Mouse (Mus musculus) ES-Bruce4 (cell line): ENCODE measurements at regions not wholly inside any gene's neighbourhood (a gene's known extent, or its start where the extent isn't known, plus 50 kb on each side); places are given as distances from the start of the nearest gene placed in this dataset.

ENCODE experiments used
- H3K27ac ChIP-seq: 2 replicates; pipeline ENCODE4 v1.5.1; 2012; ENCODE audit warnings: low read length, inconsistent platforms; ENCODE audit not compliant: insufficient read depth
- H3K27me3 ChIP-seq: 2 replicates; pipeline ENCODE4 v1.6.1; 2012; ENCODE audit warnings: mild to moderate bottlenecking, low read length, inconsistent platforms; ENCODE audit not compliant: control insufficient read depth, poor library complexity, insufficient read depth, severe bottlenecking
- H3K36me3 ChIP-seq: 2 replicates; pipeline ENCODE4 v1.6.1; 2012; ENCODE audit warnings: inconsistent platforms, mild to moderate bottlenecking, low read length, moderate library complexity; ENCODE audit not compliant: control insufficient read depth, poor library complexity, insufficient read depth, severe bottlenecking
- H3K4me1 ChIP-seq: one replicate; pipeline ENCODE4 v1.8.1; 2011; ENCODE audit warnings: low read length; ENCODE audit not compliant: control insufficient read depth, insufficient read depth
- H3K4me3 ChIP-seq: 2 replicates; pipeline ENCODE4 v1.5.1; 2011; ENCODE audit warnings: low read depth, mild to moderate bottlenecking, low read length
- H3K9ac ChIP-seq: 2 replicates; pipeline ENCODE4 v1.6.1; 2012; ENCODE audit warnings: low read depth, mild to moderate bottlenecking, inconsistent platforms; ENCODE audit not compliant: poor library complexity, severe bottlenecking
- H3K9me3 ChIP-seq: replicated peaks from 2 replicates; pipeline ENCODE4 v1.6.1; 2012; ENCODE audit warnings: mild to moderate bottlenecking, low read length, inconsistent platforms; ENCODE audit not compliant: control insufficient read depth, poor library complexity, insufficient read depth, severe bottlenecking
- CTCF ChIP-seq: IDR thresholded peaks from one replicate; pipeline ENCODE4 v1.8.1; 2011; ENCODE audit warnings: low read depth, low read length
- EP300 ChIP-seq: IDR thresholded peaks from 2 replicates; pipeline ENCODE4 v1.6.1; 2011; ENCODE audit warnings: low read depth, low read length; ENCODE audit not compliant: insufficient read depth
- POLR2A ChIP-seq: IDR thresholded peaks from one replicate; pipeline ENCODE4 v1.8.1; 2011; ENCODE audit warnings: low read length; ENCODE audit not compliant: insufficient read depth

GRCm38 (mm10) chr8:37129670-37130069, 136.3 kb downstream of the AI429214 start:
- no peak for TF ChIP-seq CTCF
- TF ChIP-seq POLR2A, result no peak
- TF ChIP-seq EP300, result no peak
- no peak overlapping the region for H3K9ac ChIP-seq
- no peak overlapping the region for H3K27ac ChIP-seq

GRCm38 (mm10) chr8:37131988-37132387, 138.6 kb downstream of the AI429214 start:
- Histone ChIP-seq H3K36me3 (no peaks in the 10 kb centered on the region), H3K27ac (no peak overlapping the region), H3K9ac (no peak overlapping the region), H3K9me3 (no peaks in the 10 kb centered on the region), H3K4me3 (no peak overlapping the region), H3K27me3 (no peaks in the 10 kb centered on the region), H3K4me1 (no peaks in the 10 kb centered on the region)
- TF ChIP-seq CTCF (no peak), EP300 (no peak), POLR2A (no peak)

More at GRCm38 (mm10) chr8:37129670-37130069, 136.3 kb downstream of the AI429214 start:
- Histone ChIP-seq H3K4me1 (no peaks in the 10 kb centered on the region), H3K9me3 (no peaks in the 10 kb centered on the region), H3K36me3 (no peaks in the 10 kb centered on the region), H3K27me3 (no peaks in the 10 kb centered on the region), H3K4me3 (no peak overlapping the region)

- no peak overlapping the region for H3K27ac ChIP-seq
- H3K4me3 ChIP-seq, result no peak overlapping the region
These were observed 141.0 kb downstream of the AI429214 start for GRCm38 (mm10) chr8:37134192-37134964.

GRCm38 (mm10) chr8:37150286-37150685, 156.9 kb downstream of the AI429214 start:
- no peaks in the 10 kb centered on the region; the same call in 1 of the 2 replicates for H3K27me3 ChIP-seq
- H3K36me3 ChIP-seq, result no peaks in the 10 kb centered on the region
- H3K4me1 ChIP-seq, result no peaks in the 10 kb centered on the region
- no peaks in the 10 kb centered on the region for H3K9me3 ChIP-seq
- no peak overlapping the region for H3K4me3 ChIP-seq
- H3K27ac ChIP-seq, result no peak overlapping the region
- TF ChIP-seq EP300 (no peak), POLR2A (no peak), CTCF (no peak)
- no peak overlapping the region for H3K9ac ChIP-seq

More at GRCm38 (mm10) chr8:37134192-37134964, 141.0 kb downstream of the AI429214 start:
- Histone ChIP-seq H3K4me1 (no peaks in the 10 kb centered on the region), H3K36me3 (no peaks in the 10 kb centered on the region), H3K9ac (no peak overlapping the region), H3K9me3 (no peaks in the 10 kb centered on the region), H3K27me3 (no peaks in the 10 kb centered on the region)
- TF ChIP-seq CTCF (no peak), EP300 (no peak), POLR2A (no peak)

- no peak overlapping the region for H3K9ac ChIP-seq
- TF ChIP-seq CTCF (no peak), EP300 (no peak), POLR2A (no peak)
- no peak overlapping the region for H3K4me3 ChIP-seq
- no peaks in the 10 kb centered on the region for H3K4me1 ChIP-seq
- no peaks in the 10 kb centered on the region for H3K9me3 ChIP-seq
- H3K36me3 ChIP-seq, result no peaks in the 10 kb centered on the region
- H3K27ac ChIP-seq, result no peak overlapping the region
- H3K27me3 ChIP-seq, result no peaks in the 10 kb centered on the region; the same call in 1 of the 2 replicates
These were observed 161.0 kb downstream of the AI429214 start for GRCm38 (mm10) chr8:37154361-37154760.

- no peak overlapping the region for H3K9ac ChIP-seq
- TF ChIP-seq CTCF (no peak), POLR2A (no peak), EP300 (no peak)
- no peak overlapping the region for H3K4me3 ChIP-seq
These were observed 161.5 kb downstream of the AI429214 start for GRCm38 (mm10) chr8:37154946-37155345.

More at GRCm38 (mm10) chr8:37154946-37155345, 161.5 kb downstream of the AI429214 start:
- no peak overlapping the region for H3K27ac ChIP-seq
- no peaks in the 10 kb centered on the region for H3K36me3 ChIP-seq
- H3K4me1 ChIP-seq, result no peaks in the 10 kb centered on the region
- no peaks in the 10 kb centered on the region for H3K9me3 ChIP-seq
- H3K27me3 ChIP-seq, result no peaks in the 10 kb centered on the region; the same call in 1 of the 2 replicates
